Mouse (Mus musculus): ENCODE results near the gene Exoc6.

Gene Exoc6

GRCm38 (mm10) chr19:37585210-37585609, 35.0 kb downstream of the Exoc6 start:
- no peak for DNase-seq

GRCm38 (mm10) chr19:37585684-37586083, 35.5 kb downstream of the Exoc6 start:
- DNase-seq: no peak

GRCm38 (mm10) chr19:37590544-37590943, 40.3 kb downstream of the Exoc6 start:
- DNase-seq: no peak

- no peak for DNase-seq
Measured at GRCm38 (mm10) chr19:37601968-37602848, 52.0 kb downstream of the Exoc6 start.

- no peak for DNase-seq
Measured at GRCm38 (mm10) chr19:37609991-37610390, 59.8 kb downstream of the Exoc6 start.

GRCm38 (mm10) chr19:37612893-37613292, 62.7 kb downstream of the Exoc6 start:
- no peak for DNase-seq

- DNase-seq: no peak
Measured at GRCm38 (mm10) chr19:37615039-37615630, 64.9 kb downstream of the Exoc6 start.

GRCm38 (mm10) chr19:37647994-37648393, 97.8 kb downstream of the Exoc6 start:
- no peak for DNase-seq

- no peak for DNase-seq
Measured at GRCm38 (mm10) chr19:37650526-37650925, 100.3 kb downstream of the Exoc6 start.

- DNase-seq: no peak
Measured at GRCm38 (mm10) chr19:37654012-37654411, 103.8 kb downstream of the Exoc6 start.

- DNase-seq: no peak
Measured at GRCm38 (mm10) chr19:37656441-37656840, 106.2 kb downstream of the Exoc6 start.

- no peak for DNase-seq
Measured at GRCm38 (mm10) chr19:37665256-37665655, 115.0 kb downstream of the Exoc6 start.

- DNase-seq: no peak
Measured at GRCm38 (mm10) chr19:37667855-37668594, 117.8 kb downstream of the Exoc6 start.

- no peak for DNase-seq
Measured at GRCm38 (mm10) chr19:37668657-37669056, 118.4 kb downstream of the Exoc6 start.

GRCm38 (mm10) chr19:37669486-37669885, 119.3 kb downstream of the Exoc6 start:
- no peak for DNase-seq

GRCm38 (mm10) chr19:37673393-37673792, 123.2 kb downstream of the Exoc6 start:
- no peak for DNase-seq

- DNase-seq: no peak
Measured at GRCm38 (mm10) chr19:37685281-37685680, 135.1 kb downstream of the Exoc6 start, which contains the start of gene Cyp26c1. Gene Cyp26c1, plus strand, starts transcription at chr19:37685581.

GRCm38 (mm10) chr19:37686347-37686746, 136.1 kb downstream of the Exoc6 start:
- no peak for DNase-seq

GRCm38 (mm10) chr19:37686941-37687850, 137.0 kb downstream of the Exoc6 start:
- no peak for DNase-seq

- no peak for DNase-seq
Measured at GRCm38 (mm10) chr19:37689478-37689877, 139.3 kb downstream of the Exoc6 start.

- DNase-seq: no peak
Measured at GRCm38 (mm10) chr19:37690716-37691115, 140.5 kb downstream of the Exoc6 start.

- no peak for DNase-seq
Measured at GRCm38 (mm10) chr19:37692879-37693278, 142.7 kb downstream of the Exoc6 start.

All from thymus, adult 18-20 months (tissue).